Mouse (Mus musculus) heart, adult 9 months (tissue): ENCODE measurements around the gene Cybc1.
A peak's percentile ranks its signal among the peaks of the same experiment; 100 is the strongest.

Experiments used
- DNase-seq, 2 experiments: peaks; one replicate each; pipeline ENCODE4 v3.0.0; 2022; ENCODE audit warnings: low spot score in 2 of 2

Gene Cybc1

DNA sequence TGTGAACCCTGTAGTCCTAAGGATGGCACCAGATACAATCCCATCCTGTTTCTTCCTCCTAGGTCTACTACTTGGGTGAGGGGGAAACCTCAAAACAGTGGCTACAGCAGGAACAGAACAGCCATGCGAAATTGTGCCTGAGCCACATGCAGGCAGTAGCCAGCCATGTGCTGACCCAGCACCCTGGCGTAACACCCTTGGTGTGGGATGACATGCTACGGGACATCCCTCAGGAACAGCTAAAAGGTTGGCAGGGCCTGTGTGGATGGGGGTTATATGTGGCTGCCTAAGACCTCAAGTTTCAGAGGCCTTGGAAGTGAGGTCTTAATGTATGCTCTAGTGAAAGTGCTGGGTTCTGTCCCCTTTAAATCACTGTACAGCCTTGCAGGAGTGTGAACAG is 12.3 kb downstream of the Cybc1 start:
- no peak for DNase-seq

DNA sequence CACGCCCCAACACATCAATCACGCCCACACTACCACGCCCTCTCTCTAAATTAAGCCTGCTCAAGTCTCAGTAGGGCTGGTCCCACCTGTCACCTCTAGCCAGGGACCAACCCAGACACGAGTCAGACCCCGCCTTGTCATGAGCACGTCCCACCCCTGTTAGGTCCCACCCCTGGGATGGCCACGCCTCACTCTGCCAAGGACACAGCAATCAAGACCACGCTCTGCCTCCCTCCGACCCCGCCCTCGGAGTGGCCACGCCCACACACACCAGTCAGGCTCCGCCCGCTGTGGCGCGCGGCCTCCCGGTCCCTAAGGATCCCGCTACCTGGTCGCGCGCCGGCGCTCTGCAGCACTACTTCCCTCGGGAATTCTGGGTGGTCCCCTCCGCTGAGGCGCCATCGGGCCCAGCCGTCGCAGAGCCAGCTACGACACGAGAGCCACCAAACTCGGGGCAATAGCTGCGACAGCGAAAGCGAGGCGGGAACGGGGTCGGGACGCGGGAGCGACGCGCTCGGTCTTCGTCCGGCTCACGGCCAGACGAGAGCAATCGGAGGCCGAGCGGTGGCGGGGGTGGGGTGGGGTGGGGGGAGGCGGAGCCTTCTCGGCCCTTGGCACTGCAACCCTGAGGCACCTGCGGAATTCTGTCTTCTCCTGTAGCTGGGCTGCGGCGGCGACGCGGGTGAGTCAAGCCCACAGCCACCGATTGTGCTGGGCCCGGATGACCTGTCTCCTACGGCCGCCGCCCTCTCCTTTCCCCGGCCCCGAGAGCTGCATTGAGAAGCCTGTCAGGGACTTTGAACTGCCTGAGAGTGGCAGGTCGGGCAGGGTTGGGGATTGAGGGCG is 24.7 kb downstream of the Cybc1 start, which contains the start of the genes Hexdc and Ogfod3:
Gene Hexdc (plus strand): TSS at position 273 of the 846 bp plus-strand sequence.
Gene Ogfod3 (minus strand): TSS at position 551 of the 846 bp plus-strand sequence.
- peak; percentile 91 for DNase-seq

DNA sequence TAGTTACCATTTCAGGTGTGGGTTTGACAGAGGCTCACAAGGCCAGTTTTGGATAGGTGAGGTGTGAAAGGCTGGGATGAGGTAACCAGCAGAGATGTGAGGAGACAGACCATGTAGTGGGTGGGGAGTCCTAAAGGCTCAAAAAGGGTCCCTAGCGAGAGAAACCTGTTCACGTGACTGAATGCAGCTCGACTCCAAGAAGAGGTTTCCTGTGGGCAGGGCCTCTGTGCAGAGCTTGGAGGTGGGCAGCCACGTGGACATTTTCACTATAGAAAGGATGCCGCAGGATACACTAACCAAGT is 25.3 kb downstream of the Cybc1 start:
- no peak for DNase-seq

GRCm38 (mm10) chr11:121201436-121202198 is 27.5 kb downstream of the Cybc1 start:
- peak in 1 of 2 experiments; percentile 11 for DNase-seq

DNA sequence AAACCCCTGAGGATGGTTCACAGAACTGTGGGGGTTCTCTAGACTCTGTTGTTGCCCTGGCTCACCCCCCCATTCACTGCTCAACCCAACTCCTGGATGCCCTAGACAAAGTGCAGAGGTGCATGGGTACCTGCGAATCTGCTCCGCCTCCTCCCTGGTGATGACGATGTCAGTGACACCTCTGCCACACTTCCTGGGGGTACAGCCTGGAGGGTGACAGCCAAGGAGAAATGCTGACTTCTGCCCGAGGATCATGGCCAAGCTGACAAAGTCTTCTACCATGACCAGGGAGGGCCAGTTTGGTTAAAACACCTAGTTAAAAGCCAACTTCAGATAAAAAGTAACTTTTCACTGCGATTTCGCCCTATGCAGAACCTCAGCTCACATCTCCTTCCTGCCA is 28.3 kb downstream of the Cybc1 start:
- DNase-seq, result no peak

GRCm38 (mm10) chr11:121199851-121200250 is 29.3 kb downstream of the Cybc1 start:
- DNase-seq, result no peak

- no peak for DNase-seq
These were observed 30.5 kb downstream of the Cybc1 start for GRCm38 (mm10) chr11:121198622-121199021.

GRCm38 (mm10) chr11:121193415-121193814 is 35.7 kb downstream of the Cybc1 start:
- DNase-seq, result no peak

GRCm38 (mm10) chr11:121192742-121193141 is 36.4 kb downstream of the Cybc1 start:
- no peak for DNase-seq

GRCm38 (mm10) chr11:121189681-121190080 is 39.4 kb downstream of the Cybc1 start:
- DNase-seq, result peak; percentile 21 to 44

- peak; percentile 8 to 13 for DNase-seq
These were observed 52.5 kb downstream of the Cybc1 start for GRCm38 (mm10) chr11:121176285-121177270.

DNA sequence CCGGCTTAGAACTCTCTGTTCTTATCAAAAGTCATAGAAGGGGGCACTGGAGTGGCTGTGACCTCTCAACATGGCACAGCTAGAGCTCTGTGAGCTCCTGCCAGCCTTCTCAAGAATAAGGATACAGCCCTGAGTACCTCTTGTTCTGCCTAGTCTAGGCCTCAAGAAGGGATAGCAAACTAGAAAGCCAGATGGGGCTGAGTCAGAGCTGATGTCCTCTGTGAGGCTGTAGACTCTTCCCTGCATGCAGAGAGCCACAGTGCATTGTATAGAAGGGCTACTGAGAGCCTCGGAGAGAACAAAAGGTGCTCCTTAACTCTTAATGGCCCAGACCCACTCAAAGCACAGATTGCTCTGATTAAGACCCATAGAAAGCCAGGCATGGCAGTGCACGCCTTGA is 54.9 kb downstream of the Cybc1 start:
- no peak for DNase-seq

- no peak for DNase-seq
These were observed 55.9 kb downstream of the Cybc1 start for GRCm38 (mm10) chr11:121173203-121173602.
